Mouse (Mus musculus): ENCODE data around the gene Zfp689.
"Not testable (repeated sequence)": the region's sequence is repeated elsewhere in the genome, so short reads cannot be mapped to it uniquely, and the experiment has no call there.

Zfp689 gene

GRCm38 (mm10) chr7:127473705-127474104 is 24.7 kb upstream of the Zfp689 start:
- Histone ChIP-seq H3K36me3 (ENCODE audit: insufficient read depth, low read length) (peaks cover 43% of the 10 kb centered on the region), H3K9me3 (ENCODE audit: low read length) (peaks cover 17% of the 10 kb centered on the region), H3K4me1 (replicated peaks; ENCODE audit: low read depth, low read length) (peaks cover 59% of the 10 kb centered on the region), H3K4me3 (replicated peaks; ENCODE audit: low read length) (no peak overlapping the region), H3K27me3 (ENCODE audit: insufficient read depth, low read length) (no peaks in the 10 kb centered on the region)
- no peak; the same call in 1 of the 2 replicates for TF ChIP-seq CTCF (conservative IDR thresholded peaks at IDR 0.05; ENCODE audit: low read length)
- TF ChIP-seq POU5F1 (IDR thresholded peaks at IDR 0.05; ENCODE audit: borderline replicate concordance, low read length): no peak

- Histone ChIP-seq H3K27me3 (ENCODE audit: insufficient read depth, low read length) (no peaks in the 10 kb centered on the region), H3K4me1 (replicated peaks; ENCODE audit: low read depth, low read length) (peaks cover 55% of the 10 kb centered on the region), H3K4me3 (replicated peaks; ENCODE audit: low read length) (peak overlapping the region; percentile 95), H3K9me3 (ENCODE audit: low read length) (peaks cover 34% of the 10 kb centered on the region), H3K36me3 (ENCODE audit: insufficient read depth, low read length) (peaks cover 49% of the 10 kb centered on the region)
- TF ChIP-seq NANOG (IDR thresholded peaks at IDR 0.05; ENCODE audit: borderline replicate concordance, low read length) (no peak), POU5F1 (IDR thresholded peaks at IDR 0.05; ENCODE audit: borderline replicate concordance, low read length) (no peak), CTCF (conservative IDR thresholded peaks at IDR 0.05; ENCODE audit: low read length) (no peak)
Observed at GRCm38 (mm10) chr7:127472060-127472459, 23.1 kb upstream of the Zfp689 start.

- TF ChIP-seq CTCF (conservative IDR thresholded peaks at IDR 0.05; ENCODE audit: low read length): no peak
- no peak for TF ChIP-seq NANOG (IDR thresholded peaks at IDR 0.05; ENCODE audit: borderline replicate concordance, low read length)
- TF ChIP-seq POU5F1 (IDR thresholded peaks at IDR 0.05; ENCODE audit: borderline replicate concordance, low read length): no peak
- peak overlapping the region; percentile 95 for H3K4me3 ChIP-seq (replicated peaks; ENCODE audit: low read length)
- peaks cover 48% of the 10 kb centered on the region for H3K36me3 ChIP-seq (ENCODE audit: insufficient read depth, low read length)
- H3K27me3 ChIP-seq (ENCODE audit: insufficient read depth, low read length): no peaks in the 10 kb centered on the region
- H3K4me1 ChIP-seq (replicated peaks; ENCODE audit: low read depth, low read length): peaks cover 51% of the 10 kb centered on the region
- H3K9me3 ChIP-seq (ENCODE audit: low read length): peaks cover 38% of the 10 kb centered on the region
Observed at GRCm38 (mm10) chr7:127471646-127472010, 22.7 kb upstream of the Zfp689 start.

GRCm38 (mm10) chr7:127470743-127471645 is 22.0 kb upstream of the Zfp689 start:
- H3K27me3 ChIP-seq (ENCODE audit: insufficient read depth, low read length): no peaks in the 10 kb centered on the region
- peaks cover 45% of the 10 kb centered on the region for H3K4me1 ChIP-seq (replicated peaks; ENCODE audit: low read depth, low read length)
- H3K4me3 ChIP-seq (replicated peaks; ENCODE audit: low read length): peak overlapping the region; percentile 95
- H3K36me3 ChIP-seq (ENCODE audit: insufficient read depth, low read length): peaks cover 46% of the 10 kb centered on the region
- peaks cover 44% of the 10 kb centered on the region for H3K9me3 ChIP-seq (ENCODE audit: low read length)
- TF ChIP-seq NANOG (IDR thresholded peaks at IDR 0.05; ENCODE audit: borderline replicate concordance, low read length) (no peak), CTCF (conservative IDR thresholded peaks at IDR 0.05; ENCODE audit: low read length) (no peak), POU5F1 (IDR thresholded peaks at IDR 0.05; ENCODE audit: borderline replicate concordance, low read length) (no peak)

GRCm38 (mm10) chr7:127470011-127470715 is 21.2 kb upstream of the Zfp689 start:
- Histone ChIP-seq H3K36me3 (ENCODE audit: insufficient read depth, low read length) (peaks cover 41% of the 10 kb centered on the region), H3K4me1 (replicated peaks; ENCODE audit: low read depth, low read length) (peaks cover 38% of the 10 kb centered on the region), H3K27me3 (ENCODE audit: insufficient read depth, low read length) (no peaks in the 10 kb centered on the region), H3K4me3 (replicated peaks; ENCODE audit: low read length) (peak overlapping the region; percentile 95), H3K9me3 (ENCODE audit: low read length) (peaks cover 53% of the 10 kb centered on the region)
- TF ChIP-seq NANOG (IDR thresholded peaks at IDR 0.05; ENCODE audit: borderline replicate concordance, low read length) (no peak), POU5F1 (IDR thresholded peaks at IDR 0.05; ENCODE audit: borderline replicate concordance, low read length) (no peak), CTCF (conservative IDR thresholded peaks at IDR 0.05; ENCODE audit: low read length) (no peak)

- H3K4me1 ChIP-seq (replicated peaks; ENCODE audit: low read depth, low read length): peaks cover 7% of the 10 kb centered on the region
- no peak overlapping the region for H3K4me3 ChIP-seq (replicated peaks; ENCODE audit: low read length)
- peaks cover 88% of the 10 kb centered on the region for H3K9me3 ChIP-seq (ENCODE audit: low read length)
- peaks cover 48% of the 10 kb centered on the region for H3K36me3 ChIP-seq (ENCODE audit: insufficient read depth, low read length)
- TF ChIP-seq POU5F1 (IDR thresholded peaks at IDR 0.05; ENCODE audit: borderline replicate concordance, low read length) (no peak), NANOG (IDR thresholded peaks at IDR 0.05; ENCODE audit: borderline replicate concordance, low read length) (no peak), CTCF (conservative IDR thresholded peaks at IDR 0.05; ENCODE audit: low read length) (no peak)
- H3K27me3 ChIP-seq (ENCODE audit: insufficient read depth, low read length): no peaks in the 10 kb centered on the region
Observed at GRCm38 (mm10) chr7:127466606-127467005, 17.6 kb upstream of the Zfp689 start.

GRCm38 (mm10) chr7:127465670-127466069 is 16.7 kb upstream of the Zfp689 start:
- H3K27me3 ChIP-seq (ENCODE audit: insufficient read depth, low read length); H3K4me3 ChIP-seq (replicated peaks; ENCODE audit: low read length); H3K4me1 ChIP-seq (replicated peaks; ENCODE audit: low read depth, low read length): not testable (repeated sequence)
- Histone ChIP-seq H3K36me3 (ENCODE audit: insufficient read depth, low read length) (peaks cover 58% of the 10 kb centered on the region), H3K9me3 (ENCODE audit: low read length) (peaks cover 97% of the 10 kb centered on the region)

- TF ChIP-seq NANOG (IDR thresholded peaks at IDR 0.05; ENCODE audit: borderline replicate concordance, low read length) (peak; percentile 36), POU5F1 (IDR thresholded peaks at IDR 0.05; ENCODE audit: borderline replicate concordance, low read length) (no peak)
- Histone ChIP-seq H3K9me3 (ENCODE audit: low read length) (peaks cover 99% of the 10 kb centered on the region), H3K27me3 (ENCODE audit: insufficient read depth, low read length) (no peaks in the 10 kb centered on the region), H3K4me3 (replicated peaks; ENCODE audit: low read length) (no peak overlapping the region), H3K36me3 (ENCODE audit: insufficient read depth, low read length) (peaks cover 62% of the 10 kb centered on the region), H3K4me1 (replicated peaks; ENCODE audit: low read depth, low read length) (peaks cover 3% of the 10 kb centered on the region)
Observed at GRCm38 (mm10) chr7:127465191-127465590, 16.2 kb upstream of the Zfp689 start.

GRCm38 (mm10) chr7:127459311-127459710 is 10.4 kb upstream of the Zfp689 start, which contains the start of gene Prr14:
Gene Prr14 (plus strand): TSS chr7:127459611.
- H3K27me3 ChIP-seq (ENCODE audit: insufficient read depth, low read length); H3K4me1 ChIP-seq (replicated peaks; ENCODE audit: low read depth, low read length); H3K4me3 ChIP-seq (replicated peaks; ENCODE audit: low read length): not testable (repeated sequence)
- peaks cover 83% of the 10 kb centered on the region for H3K9me3 ChIP-seq (ENCODE audit: low read length)
- peaks cover 84% of the 10 kb centered on the region for H3K36me3 ChIP-seq (ENCODE audit: insufficient read depth, low read length)

GRCm38 (mm10) chr7:127458371-127459122 is 9.6 kb upstream of the Zfp689 start:
- Histone ChIP-seq H3K36me3 (ENCODE audit: insufficient read depth, low read length) (peaks cover 76% of the 10 kb centered on the region), H3K4me1 (replicated peaks; ENCODE audit: low read depth, low read length) (peaks cover 12% of the 10 kb centered on the region; the same call in 1 of the 2 replicates)
- not testable (repeated sequence) for H3K4me3 ChIP-seq (replicated peaks; ENCODE audit: low read length)

More at GRCm38 (mm10) chr7:127458371-127459122, 9.6 kb upstream of the Zfp689 start:
- H3K27me3 ChIP-seq (ENCODE audit: insufficient read depth, low read length): not testable (repeated sequence)
- H3K9me3 ChIP-seq (ENCODE audit: low read length): peaks cover 75% of the 10 kb centered on the region
